Mouse (Mus musculus) heart, postnatal 4 days (tissue): ENCODE measurements around the gene Zfp866. TPM values are rescaled to one million over a fixed set of nuclear protein-coding genes. Genes with fewer than 3 reads are reported as not detected.

ENCODE experiments used
- DNase-seq: peaks from one replicate; pipeline ENCODE4 v3.0.0; 2021
- total RNA-seq, 2 experiments: library from RNA; stranded (reverse); gene quantifications; 2 replicates each; pipeline ENCODE4 v1.2.3; 2021

Zfp866 gene
- total RNA-seq, result 10 to 100 TPM; 19.1 to 19.9 TPM

- DNase-seq, result peak; percentile 91
Measured at GRCm38 (mm10) chr8:69790773-69791367, at the start of gene Zfp866, which contains the start of gene Atp13a1. Zfp866 (minus strand) TSS chr8:69791178. Atp13a1 (plus strand) TSS chr8:69791163.

GRCm38 (mm10) chr8:69837057-69837682, 46.2 kb upstream of the Zfp866 start:
- no peak for DNase-seq

GRCm38 (mm10) chr8:69832298-69832853, 41.4 kb upstream of the Zfp866 start, which contains the start of gene Pbx4:
Pbx4 (plus strand) TSS chr8:69832491.
- peak; percentile 83 for DNase-seq

GRCm38 (mm10) chr8:69826371-69826770, 35.4 kb upstream of the Zfp866 start:
- no peak for DNase-seq

GRCm38 (mm10) chr8:69822386-69823191, 31.6 kb upstream of the Zfp866 start, which contains the start of gene Lpar2:
Lpar2 (plus strand) TSS chr8:69822429.
- DNase-seq, result peak; percentile 44

GRCm38 (mm10) chr8:69821971-69822385, 31.0 kb upstream of the Zfp866 start:
- DNase-seq, result peak; percentile 35

- DNase-seq, result no peak
Measured at GRCm38 (mm10) chr8:69820466-69820865, 29.5 kb upstream of the Zfp866 start.

GRCm38 (mm10) chr8:69815396-69815795, 24.4 kb upstream of the Zfp866 start:
- no peak for DNase-seq

GRCm38 (mm10) chr8:69814881-69815280, 23.9 kb upstream of the Zfp866 start:
- DNase-seq, result no peak

GRCm38 (mm10) chr8:69809820-69810219, 18.8 kb upstream of the Zfp866 start:
- DNase-seq, result no peak

- DNase-seq, result no peak
Measured at GRCm38 (mm10) chr8:69808864-69809403, 18.0 kb upstream of the Zfp866 start.

- peak; percentile 80 for DNase-seq
Measured at GRCm38 (mm10) chr8:69808094-69808863, 17.3 kb upstream of the Zfp866 start, which contains the start of gene Gmip. Gmip (plus strand) TSS chr8:69808679.

GRCm38 (mm10) chr8:69807236-69807635, 16.3 kb upstream of the Zfp866 start:
- no peak for DNase-seq

GRCm38 (mm10) chr8:69805491-69805890, 14.5 kb upstream of the Zfp866 start:
- no peak for DNase-seq

- DNase-seq, result no peak
Measured at GRCm38 (mm10) chr8:69805086-69805485, 14.1 kb upstream of the Zfp866 start.

- no peak for DNase-seq
Measured at GRCm38 (mm10) chr8:69804537-69804936, 13.6 kb upstream of the Zfp866 start.

- no peak for DNase-seq
Measured at GRCm38 (mm10) chr8:69803366-69803765, 12.4 kb upstream of the Zfp866 start.

- DNase-seq, result no peak
Measured at GRCm38 (mm10) chr8:69802216-69802615, 11.2 kb upstream of the Zfp866 start.

- DNase-seq, result no peak
Measured at GRCm38 (mm10) chr8:69801796-69802195, 10.8 kb upstream of the Zfp866 start.

GRCm38 (mm10) chr8:69799946-69800345, 9.0 kb upstream of the Zfp866 start:
- peak; percentile 3 for DNase-seq

GRCm38 (mm10) chr8:69799261-69799660, 8.3 kb upstream of the Zfp866 start:
- DNase-seq, result peak; percentile 4

- DNase-seq, result peak; percentile 2
Measured at GRCm38 (mm10) chr8:69797661-69798060, 6.7 kb upstream of the Zfp866 start.
